8 mouse cellular contexts compared by ENCODE assay signal in genomic region chr7:111692641-111693261, GRCm38 (mm10).
DNase-seq lines count a peak whose midpoint lies in the region; ATAC-seq lines count a peak whose summit lies in the region.

No protein-coding gene starts in this region.

- no peak for ATAC-seq in liver, embryonic 12.5 days

- no peaks in the 10 kb centered on the region for H3K4me1 ChIP-seq in liver, embryonic 12.5 days

- H3K9ac ChIP-seq in liver, embryonic 12.5 days = no peak overlapping the region

- peak; percentile 18 for DNase-seq in adrenal gland, adult 2 months
- DNase-seq in adrenal gland, adult 18-20 months (ENCODE audit: low spot score in 2 of 2) = no peak
- peak; percentile 53 to 68 for DNase-seq in frontal cortex, adult 2 months (ENCODE audit: extremely low spot score in 1 of 2, low spot score in 1 of 2)
- peak; percentile 45 for DNase-seq in heart, postnatal 25 days (ENCODE audit: low spot score)
- peak; percentile 72 for DNase-seq in left cerebral cortex, postnatal 4 days
- peak; percentile 33 for DNase-seq in ovary, postnatal 36 days (ENCODE audit: low spot score)
- no peak for DNase-seq in thymus, postnatal 4 days

- no peak overlapping the region for H3K27ac ChIP-seq in liver, embryonic 12.5 days

- H3K9me3 ChIP-seq in liver, embryonic 12.5 days (replicated peaks) = no peaks in the 10 kb centered on the region

- WGBS in liver, embryonic 12.5 days (ENCODE audit: insufficient replicate concordance) = 73% methylated on average over 9 of the region's 9 CpGs

- no peak overlapping the region for H3K4me2 ChIP-seq in liver, embryonic 12.5 days

- H3K27me3 ChIP-seq in liver, embryonic 12.5 days (replicated peaks) = no peaks in the 10 kb centered on the region

- no peaks in the 10 kb centered on the region for H3K36me3 ChIP-seq in liver, embryonic 12.5 days

- H3K4me3 ChIP-seq in liver, embryonic 12.5 days = no peak overlapping the region

- intact Hi-C loops in heart, postnatal 25 days (cut with DNase I) = no loop called here
- intact Hi-C loops in left cerebral cortex, postnatal 4 days (cut with DNase I) = no loop called here

Comparison
In these comparisons a context has a peak if more than half of its experiments do, and no peak if none do; other contexts are left out.
1. DNase-seq: peak in adrenal gland, adult 2 months (single experiment), frontal cortex, adult 2 months (2 of 2), heart, postnatal 25 days (single experiment), left cerebral cortex, postnatal 4 days (single experiment) and ovary, postnatal 36 days (single experiment); none in adrenal gland, adult 18-20 months (0 of 2) and thymus, postnatal 4 days (single experiment).